Mouse (Mus musculus) adrenal gland, adult (tissue): Measurements from ENCODE around the gene Tnfrsf23.
"Not testable (repeated sequence)": the region's sequence is repeated elsewhere in the genome, so short reads cannot be mapped to it uniquely, and the experiment has no call there.

ENCODE experiments used
- DNase-seq, 2 experiments: peaks; one replicate each; pipeline ENCODE4 v3.0.0; 2022 to 2023; ENCODE audit warnings: low spot score in 1 of 2; ENCODE audit not compliant: inconsistent age in 2 of 2

The Tnfrsf23 gene

GRCm38 (mm10) chr7:143684569-143684968 lies 1.1 kb downstream of the Tnfrsf23 start:
- DNase-seq: not testable (repeated sequence)

GRCm38 (mm10) chr7:143681566-143681965 lies 4.1 kb downstream of the Tnfrsf23 start:
- no peak for DNase-seq

- not testable (repeated sequence) for DNase-seq
Observed at GRCm38 (mm10) chr7:143680836-143681235, 4.8 kb downstream of the Tnfrsf23 start.

- DNase-seq: not testable (repeated sequence)
Observed at GRCm38 (mm10) chr7:143679650-143680049, 6.0 kb downstream of the Tnfrsf23 start.

GRCm38 (mm10) chr7:143666427-143667311 lies 19.0 kb downstream of the Tnfrsf23 start:
- DNase-seq: no peak

- DNase-seq: no peak
Observed at GRCm38 (mm10) chr7:143663470-143663869, 22.2 kb downstream of the Tnfrsf23 start.

- no peak for DNase-seq
Observed at GRCm38 (mm10) chr7:143660797-143661196, 24.9 kb downstream of the Tnfrsf23 start.

GRCm38 (mm10) chr7:143649769-143650346 lies 35.8 kb downstream of the Tnfrsf23 start:
- DNase-seq: not testable (repeated sequence)

- peak; percentile 87 to 93 for DNase-seq
Observed at GRCm38 (mm10) chr7:143649034-143649768, 36.5 kb downstream of the Tnfrsf23 start, which contains the start of gene Tnfrsf22. Tnfrsf22 (minus strand) TSS chr7:143649661.

GRCm38 (mm10) chr7:143643949-143644348 lies 41.7 kb downstream of the Tnfrsf23 start:
- DNase-seq: not testable (repeated sequence)

- DNase-seq: no peak
Observed at GRCm38 (mm10) chr7:143636674-143637073, 49.0 kb downstream of the Tnfrsf23 start.

- DNase-seq: peak in 1 of 2 experiments; percentile 38
Observed at GRCm38 (mm10) chr7:143631503-143631902, 54.2 kb downstream of the Tnfrsf23 start.

- DNase-seq: no peak
Observed at GRCm38 (mm10) chr7:143629501-143629900, 56.2 kb downstream of the Tnfrsf23 start.

GRCm38 (mm10) chr7:143628540-143628939 lies 57.1 kb downstream of the Tnfrsf23 start, which contains the start of gene Tnfrsf26:
Tnfrsf26 (minus strand) TSS chr7:143628722.
- DNase-seq: no peak

GRCm38 (mm10) chr7:143627555-143628286 lies 58.0 kb downstream of the Tnfrsf23 start:
- peak in 1 of 2 experiments; percentile 32 for DNase-seq

GRCm38 (mm10) chr7:143626178-143626577 lies 59.5 kb downstream of the Tnfrsf23 start:
- no peak for DNase-seq

GRCm38 (mm10) chr7:143625151-143625550 lies 60.5 kb downstream of the Tnfrsf23 start:
- DNase-seq: no peak

- no peak for DNase-seq
Observed at GRCm38 (mm10) chr7:143624561-143624960, 61.1 kb downstream of the Tnfrsf23 start.

- peak in 1 of 2 experiments; percentile 45 for DNase-seq
Observed at GRCm38 (mm10) chr7:143620951-143621350, 64.7 kb downstream of the Tnfrsf23 start.
